Mouse (Mus musculus) layer of hippocampus, postnatal 36 days (tissue): ENCODE measurements at regions not wholly inside any gene's neighbourhood (a gene's known extent, or its start where the extent isn't known, plus 50 kb on each side); places are given as distances from the start of the nearest gene placed in this dataset.

Experiments
- DNase-seq, 2 experiments: peaks; one replicate each; pipeline ENCODE4 v3.0.0; 2022

GRCm38 (mm10) chr3:56590071-56590470 lies 406.6 kb upstream of the Nbea start:
- no peak for DNase-seq

GRCm38 (mm10) chr3:56575422-56575821 lies 391.9 kb upstream of the Nbea start:
- DNase-seq = no peak

- DNase-seq = no peak
Observed at GRCm38 (mm10) chr3:56536178-56536577, 352.7 kb upstream of the Nbea start.

GRCm38 (mm10) chr3:56504445-56504844 lies 320.9 kb upstream of the Nbea start:
- no peak for DNase-seq

GRCm38 (mm10) chr3:56499301-56499700 lies 315.8 kb upstream of the Nbea start:
- no peak for DNase-seq

- no peak for DNase-seq
Observed at GRCm38 (mm10) chr3:56493937-56494336, 310.4 kb upstream of the Nbea start.

GRCm38 (mm10) chr3:56489154-56489553 lies 305.7 kb upstream of the Nbea start:
- no peak for DNase-seq

GRCm38 (mm10) chr3:56485550-56486400 lies 302.3 kb upstream of the Nbea start:
- peak; percentile 9 to 27 for DNase-seq

- no peak for DNase-seq
Observed at GRCm38 (mm10) chr3:56484096-56484495, 300.6 kb upstream of the Nbea start.

GRCm38 (mm10) chr3:56483370-56483769 lies 299.9 kb upstream of the Nbea start:
- DNase-seq = no peak

GRCm38 (mm10) chr3:56479529-56479928 lies 296.0 kb upstream of the Nbea start:
- no peak for DNase-seq

- DNase-seq = no peak
Observed at GRCm38 (mm10) chr3:56478544-56479140, 295.1 kb upstream of the Nbea start.

GRCm38 (mm10) chr3:56475529-56476527 lies 292.3 kb upstream of the Nbea start:
- peak; percentile 17 to 29 for DNase-seq

- DNase-seq = no peak
Observed at GRCm38 (mm10) chr3:56472651-56473050, 289.1 kb upstream of the Nbea start.

- no peak for DNase-seq
Observed at GRCm38 (mm10) chr3:56471823-56472222, 288.3 kb upstream of the Nbea start.

GRCm38 (mm10) chr3:56471185-56471584 lies 287.7 kb upstream of the Nbea start:
- DNase-seq = no peak

- no peak for DNase-seq
Observed at GRCm38 (mm10) chr3:56457625-56458024, 274.1 kb upstream of the Nbea start.

GRCm38 (mm10) chr3:56456317-56456716 lies 272.8 kb upstream of the Nbea start:
- no peak for DNase-seq

- DNase-seq = no peak
Observed at GRCm38 (mm10) chr3:56438900-56439299, 255.4 kb upstream of the Nbea start.

- DNase-seq = peak in 1 of 2 experiments; percentile 9
Observed at GRCm38 (mm10) chr3:56438020-56438747, 254.7 kb upstream of the Nbea start.

- peak; percentile 15 to 20 for DNase-seq
Observed at GRCm38 (mm10) chr3:56437058-56437457, 253.6 kb upstream of the Nbea start.

- no peak for DNase-seq
Observed at GRCm38 (mm10) chr3:56433495-56433894, 250.0 kb upstream of the Nbea start.
